Mouse (Mus musculus) embryo, embryonic 9.5 days (tissue): ENCODE measurements around the gene Gm44503.

Experiments used
- DNase-seq: peaks from one replicate; pipeline ENCODE4 v3.0.0-alpha.2; 2017; ENCODE audit errors: extremely low spot score

The Gm44503 gene

GRCm38 (mm10) chr9:73025818-73026636 is 67.4 kb downstream of the Gm44503 start:
- peak; percentile 53 for DNase-seq

GRCm38 (mm10) chr9:73030443-73030842 is 71.8 kb downstream of the Gm44503 start:
- no peak for DNase-seq

- no peak for DNase-seq
These were observed 72.8 kb downstream of the Gm44503 start for GRCm38 (mm10) chr9:73031421-73031820.

- DNase-seq, result no peak
These were observed 74.8 kb downstream of the Gm44503 start for GRCm38 (mm10) chr9:73033406-73033805.

- peak; percentile 89 for DNase-seq
These were observed 80.7 kb downstream of the Gm44503 start for GRCm38 (mm10) chr9:73039222-73039945.

GRCm38 (mm10) chr9:73040080-73040479 is 81.4 kb downstream of the Gm44503 start, which contains the start of gene Pigb:
Gene Pigb (minus strand): TSS chr9:73040378.
- DNase-seq, result no peak

GRCm38 (mm10) chr9:73044146-73045079 is 85.8 kb downstream of the Gm44503 start, which contains the start of gene Rab27a:
Gene Rab27a (plus strand): TSS chr9:73044854.
- peak; percentile 83 for DNase-seq

GRCm38 (mm10) chr9:73045204-73045603 is 86.6 kb downstream of the Gm44503 start:
- DNase-seq, result peak; percentile 19

- no peak for DNase-seq
These were observed 87.1 kb downstream of the Gm44503 start for GRCm38 (mm10) chr9:73045711-73046110.

- DNase-seq, result no peak
These were observed 89.3 kb downstream of the Gm44503 start for GRCm38 (mm10) chr9:73047906-73048305.

- no peak for DNase-seq
These were observed 90.3 kb downstream of the Gm44503 start for GRCm38 (mm10) chr9:73048927-73049326.

GRCm38 (mm10) chr9:73049833-73050232 is 91.2 kb downstream of the Gm44503 start:
- no peak for DNase-seq

GRCm38 (mm10) chr9:73050606-73051005 is 92.0 kb downstream of the Gm44503 start:
- DNase-seq, result no peak

- no peak for DNase-seq
These were observed 96.8 kb downstream of the Gm44503 start for GRCm38 (mm10) chr9:73055441-73055911.

- no peak for DNase-seq
These were observed 100.6 kb downstream of the Gm44503 start for GRCm38 (mm10) chr9:73059224-73059623.

- peak; percentile 30 for DNase-seq
These were observed 105.1 kb downstream of the Gm44503 start for GRCm38 (mm10) chr9:73063621-73064290.
